Mouse (Mus musculus) CD4-positive, CD25-positive, alpha-beta regulatory T cell, adult 2 months (primary cell): ENCODE measurements at regions not wholly inside any gene's neighbourhood (a gene's known extent, or its start where the extent isn't known, plus 50 kb on each side); places are given as distances from the start of the nearest gene placed in this dataset.
"Not testable (repeated sequence)": the region's sequence is repeated elsewhere in the genome, so short reads cannot be mapped to it uniquely, and the experiment has no call there.

Source experiments
- DNase-seq: peaks from one replicate; pipeline ENCODE4 v3.0.0-alpha.2; 2012; ENCODE audit warnings: low read depth, low spot score

DNA sequence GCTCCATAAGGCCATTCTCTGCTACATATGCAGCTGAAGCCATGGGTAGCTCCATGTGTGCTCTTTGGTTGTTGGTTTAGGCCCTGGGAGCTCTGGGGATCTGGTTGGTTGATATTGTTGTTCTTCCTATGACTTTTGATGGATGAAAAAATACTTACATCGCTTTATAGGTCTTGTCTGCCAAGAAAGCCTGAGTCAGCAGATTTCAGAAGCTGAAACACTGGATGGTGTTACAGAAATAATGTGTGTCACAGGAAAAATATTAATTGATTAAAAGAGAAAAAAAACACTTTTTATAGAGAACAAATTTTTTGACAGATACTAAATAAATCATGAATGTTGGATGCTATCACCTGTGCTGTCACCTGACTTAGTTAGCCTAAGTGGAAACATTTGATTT is 52.4 kb upstream of the Plxna2 start:
- no peak for DNase-seq

DNA sequence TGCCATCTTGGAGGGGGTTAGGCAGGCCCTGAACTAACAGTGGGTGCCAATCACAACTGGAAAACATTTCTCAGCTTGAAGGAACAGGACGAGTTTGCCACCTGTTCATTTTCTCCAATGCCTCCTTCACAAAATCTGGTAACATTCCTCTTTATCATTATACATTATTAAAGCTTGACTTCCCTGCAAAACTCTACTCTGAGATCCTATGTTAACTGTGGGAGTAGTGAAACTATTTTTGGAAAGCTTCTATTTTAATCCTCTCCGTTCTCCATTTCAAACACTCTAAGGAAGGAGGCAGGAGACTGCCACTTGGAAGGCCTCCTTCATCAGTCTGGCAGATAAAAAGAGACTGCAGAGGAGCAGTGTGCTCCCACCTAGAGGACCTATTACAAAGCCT is 54.1 kb upstream of the Plxna2 start:
- DNase-seq: no peak

DNA sequence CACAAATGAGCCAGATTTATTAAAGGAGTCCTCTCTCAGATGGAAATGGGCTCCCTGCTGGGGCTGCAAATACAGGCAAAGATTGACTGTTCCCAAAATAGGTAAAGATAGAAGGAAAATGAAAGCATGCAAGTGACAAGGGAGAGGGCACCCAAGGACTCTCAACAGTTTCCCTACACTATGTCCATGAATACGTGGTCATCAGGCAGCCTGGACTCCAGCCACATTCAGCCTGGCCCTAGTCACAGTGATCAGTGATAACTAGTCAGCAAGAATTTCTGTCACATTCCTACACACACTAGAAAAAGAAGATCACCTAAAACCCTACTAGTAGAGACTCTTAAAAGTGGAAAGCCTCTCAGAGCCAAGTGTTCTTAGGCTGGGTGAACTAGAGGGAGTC is 56.9 kb upstream of the Plxna2 start:
- DNase-seq: no peak

DNA sequence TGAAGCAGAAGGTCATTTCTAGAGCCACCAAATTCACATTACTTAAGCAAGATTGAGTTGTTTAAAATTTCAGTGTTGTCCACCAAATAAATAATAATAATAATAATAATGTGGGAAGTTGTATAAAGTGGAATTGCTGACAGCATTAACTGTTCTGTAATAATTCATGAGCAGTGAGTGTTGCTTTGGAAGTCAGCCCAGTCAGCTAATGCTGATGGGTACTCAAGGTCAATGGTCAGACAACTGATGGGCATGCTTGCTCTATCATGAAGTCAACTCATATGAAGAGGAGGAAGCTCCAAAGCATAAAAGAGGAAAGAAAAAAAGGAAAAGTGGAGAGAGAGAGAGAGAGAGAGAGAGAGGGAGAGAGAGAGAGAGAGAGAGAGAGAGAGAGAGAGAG is 69.4 kb upstream of the Plxna2 start:
- DNase-seq: no peak

GRCm38 (mm10) chr1:194548243-194548642 is 69.8 kb upstream of the Plxna2 start:
- DNase-seq: no peak

DNA sequence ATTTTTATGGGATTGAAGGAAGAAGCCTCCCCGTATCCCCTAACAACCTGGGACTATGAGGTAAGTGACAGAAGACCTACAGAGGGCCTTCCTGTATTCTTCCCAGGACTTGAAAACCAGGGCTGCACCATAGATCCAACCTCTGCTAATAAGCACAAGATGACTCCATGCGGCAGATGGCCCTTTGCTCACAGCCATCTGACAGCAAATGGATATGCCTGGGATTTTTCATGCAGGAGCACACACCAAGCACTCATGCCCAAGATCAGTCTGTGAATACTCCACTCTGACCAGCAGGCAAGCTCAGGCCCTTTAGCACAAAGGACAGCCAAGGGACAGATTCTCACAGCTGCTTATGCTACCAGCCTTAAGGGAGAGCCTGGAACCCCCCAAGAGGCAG is 77.1 kb upstream of the Plxna2 start:
- DNase-seq: no peak

DNA sequence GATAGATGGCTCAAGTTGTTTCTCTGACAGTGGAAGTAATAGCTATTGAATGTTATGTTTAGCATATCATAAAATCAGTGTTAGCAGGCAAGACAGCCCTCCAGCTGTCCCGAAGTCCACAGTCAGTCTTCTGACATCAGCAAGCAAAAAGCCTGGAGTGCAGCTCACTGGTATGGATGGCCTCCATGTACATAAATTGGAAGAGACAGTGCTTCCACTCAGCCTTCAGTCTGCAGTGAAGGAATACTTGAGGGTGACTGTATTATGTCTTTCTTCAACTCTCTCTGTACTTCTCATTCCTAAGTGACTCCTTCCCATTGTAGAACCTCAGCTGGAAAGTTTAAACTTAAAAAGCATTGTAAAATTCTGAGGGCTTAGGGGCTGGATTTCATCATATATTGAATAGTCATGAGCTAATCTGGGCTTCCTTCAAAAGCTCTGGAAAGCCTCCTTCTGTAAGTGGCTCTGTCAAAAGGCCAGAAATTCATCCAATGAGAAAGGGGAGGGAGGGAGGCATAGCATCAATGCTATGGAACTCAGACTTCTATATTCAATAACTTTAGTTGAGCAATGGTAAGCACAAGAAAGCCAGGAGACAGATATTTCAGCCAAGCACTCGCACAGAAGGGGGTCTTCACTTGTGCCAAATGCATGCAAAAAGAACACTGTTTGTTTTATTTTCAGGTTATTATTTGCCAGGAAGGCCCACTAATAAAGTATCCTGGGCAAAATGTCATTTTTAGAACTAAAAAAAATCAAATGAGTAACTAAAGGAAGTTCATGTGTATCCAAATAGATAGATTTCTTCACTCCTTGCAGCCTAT is 90.5 kb upstream of the Plxna2 start:
- DNase-seq: no peak

GRCm38 (mm10) chr1:194524976-194525375 is 93.0 kb upstream of the Plxna2 start:
- no peak for DNase-seq

- DNase-seq: no peak
These were observed 96.8 kb upstream of the Plxna2 start for GRCm38 (mm10) chr1:194521216-194521615.

GRCm38 (mm10) chr1:194519509-194520220 is 98.4 kb upstream of the Plxna2 start:
- DNase-seq: no peak

- no peak for DNase-seq
These were observed 101.9 kb upstream of the Plxna2 start for GRCm38 (mm10) chr1:194516136-194516535.

- DNase-seq: no peak
These were observed 109.7 kb upstream of the Plxna2 start for GRCm38 (mm10) chr1:194508314-194508713.

DNA sequence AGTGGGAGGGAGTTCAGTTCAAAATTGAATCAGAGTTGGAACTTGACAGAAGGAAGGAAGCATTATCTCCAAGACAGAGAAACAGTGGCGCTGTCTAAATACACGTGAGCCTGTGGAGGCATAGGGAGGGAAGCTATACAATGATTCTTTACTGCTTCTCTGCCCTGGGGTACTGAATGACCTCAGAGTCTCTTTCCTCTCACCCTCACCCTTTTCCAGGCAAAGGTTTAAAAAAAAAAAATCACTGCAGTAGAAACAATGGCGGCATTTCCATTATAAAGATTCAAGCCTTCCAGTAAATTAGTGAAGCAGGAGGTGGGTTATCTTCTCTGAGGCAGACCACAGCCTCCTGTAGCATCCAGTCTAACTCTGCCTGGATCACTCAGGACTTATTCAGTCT is 112.2 kb upstream of the Plxna2 start:
- DNase-seq: no peak

- DNase-seq: no peak
These were observed 113.8 kb upstream of the Plxna2 start for GRCm38 (mm10) chr1:194504207-194504606.

- no peak for DNase-seq
These were observed 114.5 kb upstream of the Plxna2 start for GRCm38 (mm10) chr1:194503517-194503916.

DNA sequence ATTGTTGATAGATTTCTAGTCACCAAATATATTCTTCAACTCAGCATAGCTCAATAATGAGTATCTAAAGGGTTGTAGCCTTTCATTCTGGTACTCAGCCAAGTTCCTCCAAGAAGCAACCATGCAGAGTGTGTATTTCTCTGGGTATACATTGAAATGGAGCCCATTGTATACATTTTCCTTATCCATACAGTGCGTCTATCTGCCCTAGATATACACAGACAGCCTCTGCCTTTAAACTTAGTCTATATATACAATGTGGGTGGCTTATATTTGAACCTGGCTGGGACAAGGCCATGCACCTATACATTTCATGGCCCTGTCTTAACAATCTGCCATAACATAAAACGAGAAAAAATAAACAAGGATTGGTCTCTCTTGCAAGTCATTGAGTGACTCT is 121.6 kb upstream of the Plxna2 start:
- no peak for DNase-seq

DNA sequence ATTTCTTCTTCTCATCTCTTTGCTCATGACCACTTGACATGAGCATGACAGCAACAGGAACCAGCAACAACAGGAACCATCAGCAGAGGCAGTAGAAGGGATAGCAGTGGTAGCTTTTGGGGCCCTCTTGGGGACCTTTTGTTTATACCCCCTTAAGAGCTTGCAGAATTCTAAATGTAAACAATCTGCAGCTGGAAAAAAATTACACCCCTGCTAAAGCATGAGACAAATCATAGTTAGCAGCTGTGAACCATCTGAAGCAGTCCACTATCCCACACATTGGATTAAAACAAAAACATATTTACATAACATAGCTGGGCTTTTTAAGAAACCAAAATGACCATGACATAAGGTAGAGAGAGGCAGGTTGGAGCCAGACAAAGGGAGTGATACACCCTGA is 126.9 kb upstream of the Plxna2 start:
- DNase-seq: no peak

DNA sequence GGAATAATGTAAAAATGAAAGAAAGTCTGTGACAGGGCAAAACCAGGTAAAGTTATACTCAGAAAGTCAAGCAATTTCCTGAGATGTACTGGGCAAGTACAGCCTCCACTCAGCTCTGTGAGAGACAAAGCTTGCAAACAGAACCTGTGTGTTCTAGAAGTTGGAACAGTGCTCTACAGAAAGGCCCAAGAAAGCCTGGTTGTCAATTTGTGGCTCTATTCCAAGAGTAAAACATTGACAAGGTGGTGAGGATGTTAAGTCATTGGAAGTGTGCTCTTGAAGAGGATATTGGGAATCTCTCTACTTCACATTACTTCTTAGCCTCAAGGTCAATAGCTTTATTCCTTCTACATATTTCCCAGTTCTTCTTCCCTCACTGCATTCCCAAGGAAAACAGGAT is 129.9 kb upstream of the Plxna2 start:
- no peak for DNase-seq

DNA sequence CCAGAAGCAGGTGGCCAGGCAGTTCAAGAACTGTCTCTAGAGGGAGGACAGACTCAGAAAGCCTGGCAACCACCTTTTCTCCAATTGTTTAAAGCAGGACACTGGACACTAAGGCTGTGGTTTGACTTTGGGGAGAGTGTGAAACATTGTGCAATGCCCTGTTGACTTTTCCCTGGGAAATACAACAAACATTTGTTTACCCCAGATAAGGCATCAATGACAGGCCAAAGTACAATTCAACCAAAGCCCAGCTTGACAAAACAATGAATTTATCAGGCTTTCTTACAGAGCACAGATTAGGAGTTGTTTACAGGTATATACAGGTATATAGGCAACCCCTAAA is 135.3 kb upstream of the Plxna2 start:
- no peak for DNase-seq

DNA sequence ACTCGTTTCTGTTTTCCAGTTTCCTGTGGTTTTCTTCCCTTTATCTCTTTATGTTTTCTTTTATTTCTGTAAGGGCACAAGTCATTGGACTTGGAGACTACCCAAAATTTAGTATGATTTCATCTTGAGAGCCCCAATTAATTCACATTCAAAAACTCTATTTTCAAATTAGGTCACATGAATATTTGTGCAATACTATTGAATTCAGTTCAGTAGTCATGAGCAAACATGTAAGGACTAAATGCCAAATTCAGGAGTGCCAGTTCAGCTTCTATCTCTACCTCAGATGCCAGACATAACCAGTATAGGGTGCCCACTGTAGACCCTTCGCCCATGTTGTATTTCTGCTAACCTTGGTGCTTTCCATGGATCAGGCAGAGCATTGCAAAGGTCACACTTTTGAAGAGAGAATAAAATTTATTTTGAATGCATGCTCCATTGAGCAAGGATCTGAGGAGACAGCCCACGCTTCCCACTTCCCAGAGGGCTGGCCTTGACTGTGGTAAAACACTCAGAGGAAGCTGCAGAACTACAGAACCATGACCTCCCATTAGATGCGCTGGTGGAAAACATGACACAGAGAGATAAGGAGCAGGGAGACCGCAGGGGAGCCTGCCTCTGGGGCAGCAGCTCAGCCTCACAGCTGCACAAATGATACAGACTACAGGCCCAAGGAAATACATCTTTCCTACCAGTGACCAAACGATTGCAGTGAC is 135.9 kb upstream of the Plxna2 start:
- no peak for DNase-seq

- DNase-seq: not testable (repeated sequence)
These were observed 146.7 kb upstream of the Plxna2 start for GRCm38 (mm10) chr1:194471281-194471680.

GRCm38 (mm10) chr1:194452480-194452879 is 165.5 kb upstream of the Plxna2 start:
- no peak for DNase-seq

DNA sequence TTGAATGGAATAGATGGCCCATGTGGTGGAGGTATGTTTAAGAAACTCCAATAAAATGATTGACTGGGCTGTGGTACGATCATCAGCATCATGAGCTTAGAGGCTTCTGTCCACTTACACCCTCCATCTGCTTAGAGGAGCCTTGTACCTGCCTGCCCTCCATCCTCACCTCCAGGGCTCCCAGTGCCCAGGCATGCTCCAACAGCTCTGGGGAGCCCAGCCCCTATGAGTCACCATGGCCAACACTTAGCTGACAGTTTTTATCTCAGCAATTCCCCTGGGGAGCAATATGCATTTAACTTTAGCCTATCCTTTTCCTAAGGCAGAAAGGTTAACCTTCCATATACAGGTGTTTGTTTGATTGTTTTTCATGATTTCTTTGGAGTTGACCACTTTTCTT is 174.3 kb upstream of the Plxna2 start:
- DNase-seq: no peak
